Mouse (Mus musculus): ENCODE results near the gene Cdh13. TPM values are rescaled to one million over a fixed set of nuclear protein-coding genes. Genes with fewer than 3 reads are reported as not detected.

Gene Cdh13
- polyA plus RNA-seq, 1 experiment: 4.5 TPM

DNA sequence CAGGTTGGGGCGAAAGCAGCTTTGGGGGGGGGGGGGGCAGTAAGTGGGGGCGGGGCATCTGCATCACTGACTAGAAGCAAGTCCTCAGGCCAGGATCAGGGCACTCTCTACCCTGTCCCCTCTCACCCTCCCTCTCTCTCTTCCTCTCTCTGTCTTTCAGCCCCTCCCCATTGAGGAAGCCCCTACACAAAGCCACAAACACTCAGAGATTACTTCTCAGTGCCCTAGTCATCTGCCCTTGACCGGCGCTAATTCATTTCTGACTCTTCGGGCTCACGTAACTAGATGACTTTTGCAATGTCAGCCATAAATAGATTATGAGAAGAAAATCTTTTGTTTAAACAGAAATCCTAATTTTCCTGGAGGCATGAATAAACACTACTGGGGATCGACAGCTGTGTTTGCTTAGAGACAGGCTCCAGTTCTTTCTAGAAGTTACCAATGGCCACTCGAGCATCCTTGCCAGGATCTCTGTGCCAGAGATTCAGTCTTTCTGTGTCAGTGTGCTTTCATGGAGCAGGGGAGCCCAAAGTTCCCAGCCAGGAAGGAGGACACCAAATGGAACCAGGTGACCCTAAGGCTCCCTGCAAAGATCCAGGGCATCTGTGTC is 1077.3 kb downstream of the Cdh13 start:
- Histone ChIP-seq H3K36me3 (ENCODE audit: control insufficient read depth, insufficient read depth, low read length) (no peaks in the 10 kb centered on the region), H3K27me3 (ENCODE audit: control insufficient read depth, insufficient read depth, low read length) (no peaks in the 10 kb centered on the region), H3K4me3 (ENCODE audit: control insufficient read depth, low read depth, low read length) (no peak overlapping the region), H3K27ac (ENCODE audit: control insufficient read depth, insufficient read depth, low read depth, low read length) (no peak overlapping the region), H3K4me1 (ENCODE audit: control insufficient read depth, insufficient read depth, low read length) (peaks cover 11% of the 10 kb centered on the region)
- TF ChIP-seq CTCF (IDR thresholded peaks at IDR 0.05; ENCODE audit: control insufficient read depth, insufficient read depth, insufficient replicate concordance, low read depth, low read length) (no peak), POLR2A (IDR thresholded peaks at IDR 0.05; ENCODE audit: control insufficient read depth, low read depth, low read length) (no peak)
